Mouse (Mus musculus): Measurements from ENCODE around the gene Tmem131.
"Not testable (repeated sequence)": the region's sequence is repeated elsewhere in the genome, so short reads cannot be mapped to it uniquely, and the experiment has no call there.

Tmem131 gene

DNA sequence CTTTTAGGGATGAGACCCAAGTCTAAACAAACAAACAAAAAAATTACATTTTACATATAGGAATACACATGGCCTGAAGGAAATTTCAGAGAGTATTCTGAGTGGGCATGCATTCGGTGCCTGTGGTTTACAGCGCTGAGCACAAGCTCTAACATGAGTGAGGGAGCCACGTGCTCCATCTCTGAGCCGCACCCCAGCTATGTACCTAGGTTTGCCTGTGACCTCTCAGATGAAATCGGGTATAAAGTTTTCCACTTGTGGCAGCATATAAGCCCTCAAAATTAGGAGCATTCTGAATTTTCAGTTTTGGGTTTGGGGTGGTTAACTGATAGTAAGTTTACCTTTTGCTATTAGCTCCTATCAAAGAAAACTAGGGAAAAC is 28.3 kb downstream of the Tmem131 start:
- no peak for DNase-seq (ENCODE audit: low read depth)

DNA sequence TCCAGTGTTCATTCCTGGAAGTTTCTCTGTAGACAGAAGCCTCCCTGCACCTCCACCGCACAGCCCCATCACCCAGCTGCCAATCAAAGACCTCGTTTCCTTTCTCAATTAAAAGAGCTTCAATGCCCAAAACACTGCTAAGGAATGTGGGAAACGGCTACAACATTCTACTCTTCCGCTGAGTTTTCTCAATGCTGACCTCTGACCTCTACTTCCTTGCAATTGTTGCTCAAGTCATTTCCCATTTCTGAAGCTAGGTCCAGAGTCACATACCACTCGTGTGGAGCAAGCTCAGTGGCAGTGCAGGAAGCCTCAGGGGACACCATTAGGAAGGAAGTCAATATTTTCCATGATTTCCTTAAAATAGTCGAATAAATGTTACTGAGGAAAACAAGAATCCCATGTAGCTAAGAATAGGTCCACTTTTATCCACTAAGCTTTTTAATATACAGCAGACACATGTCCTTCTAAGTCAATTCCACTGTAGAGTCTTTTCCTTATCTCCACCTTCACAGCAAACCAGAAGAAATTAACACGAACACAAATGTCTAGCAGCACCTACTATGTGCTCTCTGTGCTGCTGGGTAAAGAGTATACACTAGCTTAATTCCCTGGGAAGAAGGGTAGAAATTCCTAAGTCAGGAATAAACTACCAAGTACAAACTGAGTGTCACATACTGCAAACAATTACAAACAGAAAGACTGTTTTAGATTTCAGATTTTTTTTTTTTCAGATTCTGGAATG is 28.8 kb downstream of the Tmem131 start:
- DNase-seq (ENCODE audit: low read depth) = no peak

DNA sequence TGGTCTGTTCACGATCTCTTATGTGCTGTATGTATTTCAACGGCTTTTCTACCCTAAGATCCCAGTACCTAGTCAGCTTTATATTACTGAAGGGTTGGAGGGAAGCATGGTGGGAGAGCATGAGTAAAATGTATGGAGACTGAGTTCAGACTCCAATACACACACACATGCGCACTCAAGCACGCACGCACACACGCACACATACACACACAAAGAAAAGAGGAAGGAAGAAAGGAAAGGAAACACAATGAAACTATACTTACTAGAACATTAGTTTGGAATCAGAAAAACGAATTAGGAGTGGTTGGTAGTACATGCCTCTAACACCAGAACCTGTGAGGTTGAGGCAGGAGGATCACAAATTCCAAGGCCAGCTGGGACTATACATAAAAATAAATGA is 29.7 kb downstream of the Tmem131 start:
- no peak for DNase-seq (ENCODE audit: low read depth)

- DNase-seq (ENCODE audit: low read depth) = no peak
Measured at GRCm38 (mm10) chr1:36912239-36912638, 31.2 kb downstream of the Tmem131 start.

GRCm38 (mm10) chr1:36911603-36912002 is 31.9 kb downstream of the Tmem131 start:
- DNase-seq (ENCODE audit: low read depth) = peak; percentile 38

- peak; percentile 75 for DNase-seq (ENCODE audit: low read depth)
Measured at GRCm38 (mm10) chr1:36910397-36910796, 33.1 kb downstream of the Tmem131 start.

GRCm38 (mm10) chr1:36909965-36910364 is 33.5 kb downstream of the Tmem131 start:
- not testable (repeated sequence) for DNase-seq (ENCODE audit: low read depth)

DNA sequence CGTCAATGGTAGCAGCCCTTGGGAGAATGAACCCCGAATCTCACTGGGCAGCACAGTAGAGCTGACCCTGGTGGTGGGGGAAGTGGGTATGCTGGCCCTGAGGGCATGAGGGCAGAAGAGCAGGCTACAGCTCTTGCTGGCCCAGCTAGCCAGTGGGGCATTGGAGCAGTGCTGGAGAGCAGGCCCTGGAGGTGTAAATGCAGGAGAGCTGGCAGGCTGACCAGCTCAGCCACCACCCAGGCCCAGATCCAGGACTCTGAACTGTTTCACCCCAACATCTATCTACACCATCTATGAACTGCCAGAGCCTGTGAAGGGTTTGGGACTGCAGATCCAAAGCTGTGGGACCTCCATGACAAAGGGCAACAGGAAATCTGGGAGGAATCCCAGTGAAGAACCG is 38.2 kb downstream of the Tmem131 start:
- DNase-seq (ENCODE audit: low read depth) = no peak

- DNase-seq (ENCODE audit: low read depth) = no peak
Measured at GRCm38 (mm10) chr1:36904489-36904888, 39.0 kb downstream of the Tmem131 start.

GRCm38 (mm10) chr1:36904084-36904451 is 39.4 kb downstream of the Tmem131 start:
- peak; percentile 54 for DNase-seq (ENCODE audit: low read depth)

DNA sequence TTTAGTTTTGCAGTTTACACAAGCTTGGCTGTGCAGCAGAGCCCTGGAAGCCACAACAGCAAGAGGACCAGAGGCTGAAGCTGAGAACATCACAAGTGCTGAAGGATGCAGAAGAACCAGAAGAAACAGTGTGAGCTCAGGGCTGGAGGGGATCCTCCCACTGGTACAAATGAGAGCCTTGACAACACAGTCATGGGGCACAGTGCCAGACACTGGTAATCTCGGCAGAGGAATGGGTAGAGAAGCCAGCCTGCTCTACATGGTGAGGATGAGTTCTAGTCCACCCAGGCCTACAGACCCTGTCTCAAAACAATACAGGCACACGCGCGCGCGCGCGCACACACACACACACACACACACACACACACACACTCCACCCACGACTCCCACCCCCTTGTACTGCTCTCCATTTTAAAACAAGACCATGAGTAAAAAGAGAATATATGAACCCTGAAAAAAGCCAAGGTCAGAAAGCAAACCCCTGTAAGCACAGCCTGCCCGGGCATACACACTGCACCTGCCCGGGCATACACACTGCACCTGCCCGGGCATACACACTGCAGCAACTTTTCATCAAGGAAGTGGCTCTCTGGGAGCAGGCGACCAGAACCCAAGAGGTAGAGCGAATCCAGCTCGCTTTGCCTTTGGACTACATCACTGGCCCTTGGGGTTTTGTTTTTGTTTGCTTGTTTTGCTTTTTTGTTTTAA is 39.9 kb downstream of the Tmem131 start:
- no peak for DNase-seq (ENCODE audit: low read depth)

- no peak for DNase-seq (ENCODE audit: low read depth)
Measured at GRCm38 (mm10) chr1:36902533-36903315, 40.7 kb downstream of the Tmem131 start.

DNA sequence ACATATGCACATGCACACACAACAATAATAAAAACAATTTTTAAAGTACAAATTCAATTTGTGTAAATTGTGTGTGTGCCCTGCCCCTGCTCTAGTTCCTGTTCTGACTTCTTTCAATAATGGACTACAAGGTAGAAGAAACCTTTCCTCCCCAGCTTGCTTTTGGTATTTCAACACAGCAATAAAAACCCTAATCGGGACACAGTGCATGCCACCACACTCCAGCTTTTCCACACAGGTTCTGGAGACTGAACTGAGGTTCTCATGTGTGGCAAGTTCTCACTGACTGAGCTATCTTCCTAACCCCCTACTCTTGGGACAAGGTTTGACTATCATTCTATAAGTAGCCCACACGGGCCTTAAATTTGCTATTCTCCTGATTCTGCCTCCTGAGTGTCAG is 43.8 kb downstream of the Tmem131 start:
- DNase-seq (ENCODE audit: low read depth) = no peak

- no peak for DNase-seq (ENCODE audit: low read depth)
Measured at GRCm38 (mm10) chr1:36896423-36896822, 47.0 kb downstream of the Tmem131 start.

- no peak for DNase-seq (ENCODE audit: low read depth)
Measured at GRCm38 (mm10) chr1:36895452-36895851, 48.0 kb downstream of the Tmem131 start.

DNA sequence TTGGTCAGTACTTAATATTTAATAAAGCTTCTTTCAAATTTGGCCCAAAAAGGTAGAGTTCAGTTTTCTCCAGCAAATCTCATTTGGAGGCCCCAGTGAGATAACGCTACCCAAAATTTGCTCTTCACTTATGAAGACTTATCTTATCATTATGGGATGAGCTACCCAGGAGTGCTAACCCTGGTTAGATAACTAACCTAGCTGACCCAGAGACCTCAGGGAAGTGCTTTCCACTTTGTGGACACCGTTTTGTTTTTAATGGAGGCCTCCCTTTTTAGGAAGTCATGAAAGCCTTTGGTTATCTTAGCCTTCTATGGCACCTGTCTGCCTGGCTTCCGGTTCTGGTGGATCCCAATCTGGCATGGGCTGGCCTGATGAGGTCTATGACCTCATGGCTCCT is 49.3 kb downstream of the Tmem131 start:
- DNase-seq (ENCODE audit: low read depth) = no peak

- not testable (repeated sequence) for DNase-seq (ENCODE audit: low read depth)
Measured at GRCm38 (mm10) chr1:36893720-36894119, 49.7 kb downstream of the Tmem131 start.

GRCm38 (mm10) chr1:36893146-36893545 is 50.3 kb downstream of the Tmem131 start:
- no peak for DNase-seq (ENCODE audit: low read depth)

GRCm38 (mm10) chr1:36892461-36892860 is 51.0 kb downstream of the Tmem131 start:
- DNase-seq (ENCODE audit: low read depth) = no peak

- DNase-seq (ENCODE audit: low read depth) = no peak
Measured at GRCm38 (mm10) chr1:36889016-36889415, 54.5 kb downstream of the Tmem131 start.

GRCm38 (mm10) chr1:36887172-36887571 is 56.3 kb downstream of the Tmem131 start:
- DNase-seq (ENCODE audit: low read depth) = no peak

DNA sequence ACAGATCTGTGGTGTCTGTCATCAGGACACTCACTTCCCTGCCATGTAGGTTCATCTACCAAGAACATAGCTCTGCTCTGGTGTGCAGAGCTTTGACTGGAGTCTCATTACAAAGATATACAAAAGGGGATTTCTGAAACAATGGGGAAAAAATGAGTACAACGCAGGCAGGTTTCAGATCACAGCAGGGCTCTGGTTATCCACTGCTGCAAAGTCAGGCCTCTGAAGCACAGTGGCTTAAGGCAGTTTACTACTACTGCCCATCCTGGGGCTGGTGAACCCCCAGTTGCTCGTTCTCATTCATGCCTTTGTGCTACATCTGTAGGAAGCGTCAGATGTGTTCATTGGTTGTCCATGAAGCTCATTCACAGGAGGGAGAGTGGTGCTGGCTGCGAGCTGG is 57.0 kb downstream of the Tmem131 start:
- DNase-seq (ENCODE audit: low read depth) = no peak

GRCm38 (mm10) chr1:36884536-36884935 is 58.9 kb downstream of the Tmem131 start:
- DNase-seq (ENCODE audit: low read depth) = no peak
